Mouse (Mus musculus) myocyte (in vitro differentiated cells): ENCODE measurements around the gene Slc2a9.

Experiments
- CEBPB ChIP-seq: IDR thresholded peaks from 2 replicates; pipeline ENCODE4 v1.6.1; 2011; ENCODE audit warnings: mild to moderate bottlenecking, moderate library complexity; ENCODE audit not compliant: poor library complexity, insufficient read depth, severe bottlenecking
- E2F4 ChIP-seq: IDR thresholded peaks from one replicate; pipeline ENCODE4 v1.6.1; 2011; ENCODE audit warnings: mild to moderate bottlenecking, control low read depth, moderate library complexity; ENCODE audit not compliant: insufficient read depth
- MAX ChIP-seq: IDR thresholded peaks from one replicate; pipeline ENCODE4 v1.6.1; 2011; ENCODE audit warnings: low read depth, mild to moderate bottlenecking, control low read depth
- MYOD1 ChIP-seq, 3 experiments: IDR thresholded peaks; one replicate each; pipeline ENCODE4 v1.6.1; 2011; ENCODE audit warnings: control low read depth in 2 of 3, low read depth in 2 of 3, mild to moderate bottlenecking in 2 of 3, moderate library complexity in 1 of 3; ENCODE audit not compliant: insufficient read length in 2 of 3, control insufficient read depth in 1 of 3
- MYOG ChIP-seq, 3 experiments: IDR thresholded peaks; one replicate each; pipeline ENCODE4 v1.6.1; 2011; ENCODE audit warnings: control low read depth in 2 of 3, low read depth in 2 of 3, mild to moderate bottlenecking in 2 of 3; ENCODE audit not compliant: insufficient read length in 2 of 3, control insufficient read depth in 1 of 3, insufficient read depth in 1 of 3
- POLR2A ChIP-seq: IDR thresholded peaks from one replicate; pipeline ENCODE4 v1.6.1; 2011; ENCODE audit warnings: low read depth, mild to moderate bottlenecking, control low read depth, moderate library complexity; ENCODE audit not compliant: insufficient read length
- POLR2AphosphoS2 ChIP-seq: IDR thresholded peaks from one replicate; pipeline ENCODE4 v1.6.1; 2011; ENCODE audit warnings: low read depth, control low read depth; ENCODE audit not compliant: insufficient read length
- REST ChIP-seq: IDR thresholded peaks from one replicate; pipeline ENCODE4 v1.6.1; 2011; ENCODE audit warnings: mild to moderate bottlenecking, control low read depth, moderate library complexity; ENCODE audit not compliant: insufficient read depth, insufficient read length
- SRF ChIP-seq: IDR thresholded peaks from one replicate; pipeline ENCODE4 v1.6.1; 2011; ENCODE audit warnings: low read depth; ENCODE audit not compliant: control insufficient read depth, insufficient read length
- TCF12 ChIP-seq: IDR thresholded peaks from one replicate; pipeline ENCODE4 v1.6.1; 2011; ENCODE audit warnings: mild to moderate bottlenecking, control low read depth; ENCODE audit not compliant: poor library complexity, insufficient read depth, severe bottlenecking
- TCF3 ChIP-seq: IDR thresholded peaks from one replicate; pipeline ENCODE4 v1.6.1; 2011; ENCODE audit warnings: low read depth, control low read depth; ENCODE audit not compliant: insufficient read length
- USF1 ChIP-seq: IDR thresholded peaks from one replicate; pipeline ENCODE4 v1.6.1; 2011; ENCODE audit warnings: low read depth, mild to moderate bottlenecking, control low read depth, moderate library complexity

- no peak for TF ChIP-seq MAX
- no peak for TF ChIP-seq POLR2A
- no peak for TF ChIP-seq USF1
- no peak for TF ChIP-seq E2F4
- TF ChIP-seq MYOD1 (IDR thresholded peaks at IDR 0.05; ENCODE audit: control insufficient read depth in 1 of 3, insufficient read length in 2 of 3, low read depth in 2 of 3): no peak
- TF ChIP-seq MYOG (IDR thresholded peaks at IDR 0.05; ENCODE audit: control insufficient read depth in 1 of 3, insufficient read depth in 1 of 3, insufficient read length in 2 of 3, low read depth in 2 of 3): no peak
- TF ChIP-seq POLR2AphosphoS2: no peak
- TF ChIP-seq TCF12: no peak
- TF ChIP-seq SRF: no peak
- TF ChIP-seq CEBPB: no peak
- TF ChIP-seq TCF3: no peak
- no peak for TF ChIP-seq REST
These were observed 183.8 kb downstream of the Slc2a9 start, which contains the start of gene Drd5 for GRCm38 (mm10) chr5:38318966-38319786.
